Comparison of ENCODE assay signal across 9 mouse cellular contexts in genomic region chr17:26416141-26416540, GRCm38 (mm10). TPM values are rescaled to one million over a fixed set of nuclear protein-coding genes. Genes with fewer than 3 reads are reported as not detected.
DNase-seq lines count a peak whose midpoint lies in the region; ATAC-seq lines count a peak whose summit lies in the region.
"Had no signal": no experiment of that assay in that cellular context is flagged by ENCODE, and none has a peak within 500 bp of the region (broad histone marks: within the 10 kb centered on the region; RNA-seq: fewer than 3 reads in every experiment).

No protein-coding gene starts in this region.

- no peak for ATAC-seq in kidney, embryonic 16.5 days (ENCODE audit: low FRiP score, low TSS enrichment)
- no peak; the same call in 1 of the 2 replicates for ATAC-seq in forebrain, embryonic 16.5 days
- no peak for ATAC-seq in midbrain, embryonic 14.5 days (ENCODE audit: low FRiP score, low TSS enrichment)

- no peaks in the 10 kb centered on the region for H3K27me3 ChIP-seq in kidney, embryonic 16.5 days (ENCODE audit: insufficient read depth, low read length)
- peaks cover 2% of the 10 kb centered on the region; the same call in 1 of the 2 replicates for H3K27me3 ChIP-seq in forebrain, embryonic 16.5 days (replicated peaks; ENCODE audit: control insufficient read depth, insufficient read depth, low read length)
- peaks cover 12% of the 10 kb centered on the region for H3K27me3 ChIP-seq in midbrain, embryonic 14.5 days (ENCODE audit: control insufficient read depth, insufficient read depth, low read length)

- H3K36me3 ChIP-seq in kidney, embryonic 16.5 days (ENCODE audit: insufficient read depth, low read length): no peaks in the 10 kb centered on the region
- H3K36me3 ChIP-seq in forebrain, embryonic 16.5 days (ENCODE audit: control insufficient read depth, insufficient read depth): no peaks in the 10 kb centered on the region
- no peaks in the 10 kb centered on the region for H3K36me3 ChIP-seq in midbrain, embryonic 14.5 days (ENCODE audit: control insufficient read depth, insufficient read depth, low read length)

- peak overlapping the region; percentile 7; the same call in 1 of the 2 replicates for H3K9ac ChIP-seq in kidney, embryonic 16.5 days (replicated peaks; ENCODE audit: low read length)
- 0 out of 2 replicates have a peak overlapping the region, but pooled peaks have one; percentile 11 for H3K9ac ChIP-seq in forebrain, embryonic 16.5 days (replicated peaks; ENCODE audit: low read depth, low read length)
- no peak overlapping the region for H3K9ac ChIP-seq in midbrain, embryonic 14.5 days (replicated peaks; ENCODE audit: low read length)
- H3K9ac ChIP-seq: liver, embryonic 14.5 days had no signal

- H3K4me1 ChIP-seq in kidney, embryonic 16.5 days (ENCODE audit: insufficient read depth, low read length): peaks cover 34% of the 10 kb centered on the region
- H3K4me1 ChIP-seq in forebrain, embryonic 16.5 days (replicated peaks; ENCODE audit: control insufficient read depth, insufficient read depth, low read length): peaks cover 20% of the 10 kb centered on the region
- 0 out of 2 replicates have a peak, but pooled peaks cover 3% of the 10 kb centered on the region for H3K4me1 ChIP-seq in midbrain, embryonic 14.5 days (ENCODE audit: control insufficient read depth, insufficient read depth, low read length)

- WGBS in kidney, embryonic 16.5 days: 62% methylated on average over 3 of the region's 3 CpGs
- 65% methylated on average over 3 of the region's 3 CpGs for WGBS in forebrain, embryonic 16.5 days
- WGBS in midbrain, embryonic 14.5 days: 58% methylated on average over 3 of the region's 3 CpGs

- DNase-seq in adrenal gland, adult 2 months: peak; percentile 9
- DNase-seq in adrenal gland, postnatal 14 days: no peak
- no peak for DNase-seq in kidney, postnatal 4 days
- DNase-seq in midbrain, embryonic 14.5 days: no peak
- no peak for DNase-seq in right cerebral cortex, postnatal 25 days
- DNase-seq in gastrocnemius, postnatal 25 days: no peak

- H3K9me3 ChIP-seq in kidney, embryonic 16.5 days (ENCODE audit: low read length): no peaks in the 10 kb centered on the region
- no peaks in the 10 kb centered on the region for H3K9me3 ChIP-seq in forebrain, embryonic 16.5 days (ENCODE audit: control insufficient read depth, low read length)
- no peaks in the 10 kb centered on the region for H3K9me3 ChIP-seq in midbrain, embryonic 14.5 days (ENCODE audit: control insufficient read depth, low read length)

- no peak overlapping the region for H3K27ac ChIP-seq in kidney, embryonic 16.5 days (ENCODE audit: low read length)
- H3K27ac ChIP-seq in forebrain, embryonic 16.5 days (ENCODE audit: low read length): no peak overlapping the region
- no peak overlapping the region for H3K27ac ChIP-seq in midbrain, embryonic 14.5 days (replicated peaks; ENCODE audit: low read depth, low read length)
- H3K27ac ChIP-seq: liver, embryonic 14.5 days had no signal

- H3K4me2 ChIP-seq in kidney, embryonic 16.5 days (replicated peaks; ENCODE audit: low read depth, low read length): peak overlapping the region; percentile 98
- peak overlapping the region; percentile 96 for H3K4me2 ChIP-seq in forebrain, embryonic 16.5 days (ENCODE audit: low read length)
- peak overlapping the region; percentile 95 for H3K4me2 ChIP-seq in midbrain, embryonic 14.5 days (ENCODE audit: low read length)

- H3K4me3 ChIP-seq in kidney, embryonic 16.5 days (ENCODE audit: low read length): peak overlapping the region; percentile 80; the same call in 1 of the 2 replicates
- peak overlapping the region; percentile 87 for H3K4me3 ChIP-seq in forebrain, embryonic 16.5 days (replicated peaks; ENCODE audit: low read length)
- 0 out of 2 replicates have a peak overlapping the region, but pooled peaks have one; percentile 71 for H3K4me3 ChIP-seq in midbrain, embryonic 14.5 days (replicated peaks; ENCODE audit: low read depth, low read length)

RNA-seq across cellular contexts. Expression of gene Neurl1b, which starts 1.5 kb away (rescaled TPM):
- total RNA-seq in adrenal gland, adult 2 months (2021): 10 to 100 TPM; 31.7 to 48.5 TPM
- 142 and 152 TPM in 2 replicates for polyA plus RNA-seq in adrenal gland, adult 2 months (2012; rRNA removed)
- total RNA-seq in adrenal gland, postnatal 14 days (2021): 50.0 and 51.1 TPM in 2 replicates
- 1.7 and 2.4 TPM in 2 replicates for polyA plus RNA-seq in kidney, embryonic 16.5 days (2015; fragmentation: Nextera tagmentation; extraction: Ambion mirVana)
- 2.4 and 4.1 TPM in 2 replicates for polyA plus RNA-seq in forebrain, embryonic 16.5 days (2015; fragmentation: Nextera tagmentation; extraction: Ambion mirVana)
- polyA plus RNA-seq in midbrain, embryonic 14.5 days (2014; fragmentation: Nextera tagmentation; extraction: Ambion mirVana): 1.6 and 3.6 TPM in 2 replicates
- 1 to 10 TPM; 2.6 to 4.1 TPM for total RNA-seq in gastrocnemius, postnatal 25 days (2021)

Comparison
In these comparisons a context has a peak if more than half of its experiments do, and no peak if none do; other contexts are left out.
1. RNA of gene Neurl1b, which starts 1.5 kb away (polyA plus RNA-seq): 142 to 152 TPM in adrenal gland, adult 2 months; 2.4 to 4.1 TPM in forebrain, embryonic 16.5 days, 1.7 to 2.4 TPM in kidney, embryonic 16.5 days and 1.6 to 3.6 TPM in midbrain, embryonic 14.5 days; every median in the first group is over 10 times any median in the second.
2. Peak in every context shown above with its lines, with median percentiles within 50 percentile points of each other: H3K4me2 ChIP-seq and H3K4me3 ChIP-seq.